Mouse (Mus musculus) hematopoietic stem cell, adult 5-6 weeks (primary cell): ENCODE data around the gene Usp2. TPM values are rescaled to one million over a fixed set of nuclear protein-coding genes. Genes with fewer than 3 reads are reported as not detected.

Source experiments
- ATAC-seq, 2 experiments: fragments of 125-278 bp in 1 of 2; replicated peaks in 1 of 2; 2 replicates each; pipeline ENCODE4 v1.8.0; 2016 to 2017; ENCODE audit warnings: inconsistent platforms in 2 of 2, mild to moderate bottlenecking in 2 of 2, moderate number of reproducible peaks in 2 of 2, low read depth in 1 of 2, moderate TSS enrichment in 1 of 2; ENCODE audit not compliant: low FRiP score in 2 of 2, poor library complexity in 2 of 2, severe bottlenecking in 2 of 2, insufficient read depth in 1 of 2, low TSS enrichment in 1 of 2
- total RNA-seq: library from RNA; stranded (forward); fragments of 172-1452, 232-1000 nt; gene quantifications from 2 replicates; pipeline ENCODE4 v1.2.3, GENCODE M21; 2017

Usp2 gene
- 2.0 and 3.0 TPM in 2 replicates for total RNA-seq

DNA sequence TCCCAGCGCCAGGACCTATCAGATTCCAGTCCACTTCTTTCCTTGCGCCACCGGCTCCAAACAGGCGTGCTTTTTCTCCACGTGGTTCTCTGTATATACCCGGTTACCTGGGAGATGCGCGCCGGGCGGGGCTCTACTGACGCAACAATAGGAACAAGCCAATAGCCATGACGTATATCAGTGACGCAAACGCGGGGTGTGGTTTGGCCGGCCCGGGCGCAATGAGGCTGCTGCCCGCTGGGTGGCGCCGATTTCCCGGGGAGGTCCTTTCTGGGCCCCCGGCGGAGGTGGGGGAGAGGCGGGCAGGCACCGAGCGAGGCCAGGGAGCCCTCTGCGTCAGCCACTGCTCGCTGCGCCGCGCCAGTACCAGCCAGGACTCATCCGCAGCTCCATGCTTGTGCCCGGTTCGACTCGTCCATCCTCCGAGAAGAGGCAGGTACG is at the start of gene Usp2:
TSS of gene Usp2 (plus strand) at position 237 of the 441 bp plus-strand sequence.
- peak; percentile 94 to 95 for ATAC-seq

DNA sequence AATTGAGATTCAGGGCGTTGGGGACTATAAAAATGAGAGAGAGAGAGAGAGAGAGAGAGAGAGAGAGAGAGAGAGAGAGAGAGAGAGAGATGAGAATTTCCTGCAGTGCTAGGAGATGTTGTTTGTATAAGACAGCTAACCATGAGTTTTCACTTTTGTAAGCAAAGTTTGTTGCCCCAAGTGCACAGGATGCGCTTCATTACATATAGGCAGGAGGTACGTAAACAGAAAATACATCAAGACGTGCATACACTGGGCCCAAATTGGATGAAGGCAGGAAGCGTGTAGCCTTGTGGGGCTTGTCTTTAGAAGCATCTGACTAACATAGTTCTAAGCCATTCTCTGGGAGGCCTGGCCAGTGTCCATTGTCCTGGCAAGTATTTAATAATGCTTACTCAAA is 49.0 kb upstream of the Usp2 start:
- ATAC-seq = no peak

DNA sequence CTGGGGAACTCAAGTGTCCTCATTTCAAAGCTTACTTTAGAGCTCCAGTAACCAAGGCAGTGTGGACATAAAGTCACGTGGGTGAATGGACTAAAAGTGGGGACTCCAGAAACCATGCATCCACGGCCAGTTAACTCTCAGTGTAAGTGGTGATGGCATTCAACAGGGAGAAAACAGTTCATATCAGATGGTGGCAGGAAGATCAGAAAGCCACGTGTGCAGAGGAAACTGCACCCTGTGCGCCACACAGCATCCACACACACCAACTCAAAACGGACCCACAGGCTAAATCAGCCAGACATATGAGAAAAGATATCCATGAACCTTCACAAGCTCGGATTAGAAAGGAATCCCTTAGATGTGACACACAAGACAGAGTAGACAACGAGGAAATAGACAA is 46.8 kb upstream of the Usp2 start:
- ATAC-seq = no peak

DNA sequence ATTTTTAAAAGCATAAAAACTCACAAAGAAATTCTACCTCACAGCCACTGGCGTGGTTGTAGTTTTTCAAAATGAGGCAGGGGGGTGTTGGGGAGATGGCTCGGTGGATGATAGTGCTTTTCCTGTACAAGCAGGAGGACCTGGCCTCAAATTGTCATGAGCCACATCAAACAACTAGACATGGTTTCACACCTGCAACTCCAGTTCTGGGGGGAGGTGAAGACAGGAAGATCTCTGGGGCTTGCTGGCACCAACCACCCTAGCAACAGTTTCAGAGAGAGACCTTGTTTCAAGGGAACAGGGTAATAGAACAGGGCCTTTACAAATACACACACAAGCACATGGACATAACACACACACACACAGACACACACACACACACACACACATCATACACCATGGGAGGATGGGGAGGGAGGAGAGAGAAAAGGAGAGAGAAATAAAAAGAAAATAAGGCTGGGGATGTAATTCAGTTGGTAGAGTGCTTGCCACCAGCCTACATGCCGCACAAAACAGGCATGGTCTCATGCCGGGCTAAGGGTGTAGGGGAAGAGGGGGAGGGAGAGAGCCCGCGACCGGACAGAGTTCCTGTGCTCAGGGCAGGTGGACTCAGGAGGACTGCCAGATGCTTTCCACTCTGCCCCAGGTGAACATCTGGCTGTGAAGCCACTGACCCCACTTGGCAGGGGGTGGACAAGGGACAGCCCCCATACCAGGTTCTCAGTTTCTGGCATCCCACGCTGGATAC is 44.5 kb upstream of the Usp2 start:
- no peak for ATAC-seq

DNA sequence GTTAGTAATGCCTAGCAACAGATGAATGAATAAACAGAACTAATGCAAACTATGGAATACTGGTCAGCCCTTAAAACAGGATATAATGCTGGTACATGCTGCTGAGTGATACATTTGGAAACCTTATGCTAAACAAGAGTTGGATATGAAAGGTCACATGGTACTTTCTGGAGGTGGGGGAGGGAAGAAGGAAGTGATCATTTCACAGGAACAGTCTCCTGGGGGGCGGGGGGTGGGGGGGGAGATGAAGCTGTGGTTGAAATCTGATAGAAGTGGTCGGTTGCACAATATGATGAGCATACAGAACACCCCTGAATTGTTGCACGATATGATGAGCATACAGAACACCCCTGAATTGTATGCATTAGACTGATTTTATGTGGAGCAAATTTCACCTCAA is 42.7 kb upstream of the Usp2 start:
- ATAC-seq = no peak

DNA sequence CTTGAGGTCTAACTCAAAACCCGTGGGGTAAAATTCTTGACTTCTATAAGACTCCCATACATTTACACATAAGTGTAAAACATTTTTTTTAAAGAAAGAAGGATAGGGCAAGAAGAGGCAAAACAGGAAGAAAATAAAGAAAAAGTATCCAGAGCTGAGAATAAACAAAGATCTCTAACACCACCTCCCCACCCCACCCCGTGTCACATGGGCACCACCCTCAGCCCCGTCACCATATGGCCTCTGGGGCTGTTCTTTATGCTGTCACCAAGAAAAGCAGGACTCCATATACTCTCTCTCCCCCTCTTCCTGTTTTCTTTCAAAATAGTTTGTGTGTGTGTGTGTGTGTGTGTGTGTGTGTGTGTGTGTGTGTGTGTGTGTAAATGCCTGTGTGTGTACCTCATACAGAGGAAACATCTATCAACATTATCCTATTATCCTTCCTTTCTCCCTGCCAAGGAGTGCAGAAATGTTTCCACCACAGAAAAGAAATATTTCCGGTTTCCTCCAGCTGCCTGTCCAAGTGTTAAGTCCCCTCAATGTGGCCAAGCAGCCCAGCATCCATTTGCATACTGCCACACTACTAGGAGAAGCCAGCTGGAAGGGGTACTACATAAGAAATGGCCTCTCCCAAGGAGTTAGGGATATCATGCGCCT is 37.1 kb upstream of the Usp2 start:
- ATAC-seq = no peak

DNA sequence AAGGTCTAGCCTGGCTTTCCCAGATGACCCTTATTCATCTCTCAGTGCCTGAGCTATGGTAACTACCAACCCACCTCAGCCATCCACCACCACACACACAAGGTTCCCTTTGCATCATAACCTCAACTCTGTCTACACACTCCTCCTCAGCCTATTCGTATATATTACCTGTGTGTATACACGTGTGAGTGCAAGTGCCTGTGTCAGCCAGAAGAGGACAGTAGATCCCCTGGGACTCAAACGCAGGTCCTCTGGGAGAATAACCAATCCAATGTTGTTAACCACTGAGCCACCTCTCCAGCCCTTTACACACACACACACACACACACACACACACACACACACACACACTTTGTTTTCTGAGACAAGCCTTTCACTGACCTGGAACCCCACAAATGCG is 36.2 kb upstream of the Usp2 start:
- ATAC-seq = no peak

DNA sequence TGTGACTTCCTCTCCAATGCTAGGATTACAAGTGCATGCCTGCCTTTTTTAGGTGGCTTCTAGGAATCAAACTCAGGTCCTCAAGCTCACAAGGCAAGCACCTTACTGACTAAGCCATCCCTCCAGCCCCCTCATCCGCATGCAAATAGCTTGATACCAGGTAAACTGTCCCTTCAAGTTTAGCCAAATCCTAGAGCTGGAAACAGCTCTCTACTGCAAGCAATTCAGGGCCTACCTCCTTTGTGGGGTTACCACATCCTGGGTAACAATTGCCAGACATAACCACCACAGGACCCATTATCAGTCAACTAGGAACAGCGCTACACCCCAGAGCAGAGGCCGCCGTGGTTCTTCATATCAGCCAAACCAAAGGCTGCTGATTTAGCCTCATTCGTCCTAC is 35.7 kb upstream of the Usp2 start:
- peak; percentile 56 to 67; a peak in 3 of 4 replicates for ATAC-seq

DNA sequence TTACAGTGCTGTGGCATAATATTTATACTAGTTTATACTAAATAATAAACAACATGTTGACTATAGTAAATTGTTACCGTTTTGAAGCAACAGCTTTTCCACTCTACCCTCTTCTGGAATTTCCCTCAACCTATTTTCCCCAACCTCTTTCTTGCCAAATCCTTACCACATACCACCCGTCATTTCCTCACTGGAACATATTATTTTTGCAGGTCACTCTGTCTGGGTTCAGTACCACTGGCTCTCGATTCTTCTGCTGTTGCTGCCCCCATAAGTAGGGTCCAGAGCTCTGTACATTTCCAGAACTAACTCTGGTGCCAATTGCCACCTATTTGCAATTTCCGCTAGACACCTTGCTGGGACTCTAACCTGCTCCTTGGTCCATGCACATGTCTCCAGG is 34.9 kb upstream of the Usp2 start:
- ATAC-seq = no peak

DNA sequence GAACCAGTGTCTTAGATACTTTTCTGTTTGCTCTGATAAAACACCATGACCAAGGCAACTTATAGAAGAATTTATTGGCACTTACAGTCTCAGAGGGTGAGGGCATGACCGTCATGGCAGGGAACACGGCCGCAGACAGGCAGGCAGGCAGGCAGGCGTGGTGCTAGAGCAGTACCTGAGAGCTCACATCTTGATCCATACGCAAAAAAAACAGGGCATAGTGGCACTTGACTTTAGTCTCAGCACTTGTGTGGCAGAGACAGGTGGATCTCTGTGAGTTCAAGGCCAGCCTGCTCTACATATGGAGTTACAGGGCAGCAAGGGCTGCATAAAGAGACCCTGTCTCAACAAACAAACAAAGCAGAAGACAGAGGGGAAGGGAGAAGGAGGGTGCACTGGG is 33.5 kb upstream of the Usp2 start:
- ATAC-seq = no peak

DNA sequence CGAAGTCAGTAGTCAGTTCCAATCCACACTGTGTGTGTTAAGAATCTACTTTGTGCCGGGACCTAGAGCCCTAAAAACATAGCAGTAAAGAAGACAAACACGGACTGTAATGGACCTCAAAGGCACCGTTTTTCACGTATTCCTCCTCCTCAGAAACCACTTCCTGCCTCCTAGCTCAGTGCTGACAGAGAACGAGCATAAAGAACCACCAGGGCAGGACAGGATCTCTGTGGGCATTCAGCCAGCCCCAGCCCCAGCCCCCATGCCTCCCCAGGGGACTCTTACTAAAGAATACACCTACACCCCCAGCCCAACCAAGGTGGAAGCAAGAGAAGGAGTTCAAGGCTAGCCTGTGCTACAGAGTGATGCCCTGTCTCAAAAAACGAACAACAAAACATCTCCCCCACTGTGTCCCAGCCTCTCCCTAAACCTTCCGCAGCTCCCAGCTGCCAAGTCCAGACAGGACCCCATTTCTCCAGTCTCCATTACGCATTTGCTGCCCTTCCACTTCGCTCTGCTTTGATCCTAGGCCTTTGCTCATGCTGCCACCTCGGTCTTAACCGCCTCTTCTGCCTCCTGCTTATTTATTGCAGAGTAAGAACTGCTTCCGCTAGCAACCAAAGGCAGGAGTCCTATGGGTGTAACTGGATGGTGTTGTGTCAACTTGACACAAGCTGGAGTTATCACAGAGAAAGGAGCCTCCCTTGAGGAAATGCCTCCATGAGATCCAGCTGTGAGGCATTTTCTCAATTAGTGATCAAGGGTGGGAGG is 32.7 kb upstream of the Usp2 start:
- peak in 1 of 2 experiments; percentile 40; a peak in 1 of 4 replicates for ATAC-seq

DNA sequence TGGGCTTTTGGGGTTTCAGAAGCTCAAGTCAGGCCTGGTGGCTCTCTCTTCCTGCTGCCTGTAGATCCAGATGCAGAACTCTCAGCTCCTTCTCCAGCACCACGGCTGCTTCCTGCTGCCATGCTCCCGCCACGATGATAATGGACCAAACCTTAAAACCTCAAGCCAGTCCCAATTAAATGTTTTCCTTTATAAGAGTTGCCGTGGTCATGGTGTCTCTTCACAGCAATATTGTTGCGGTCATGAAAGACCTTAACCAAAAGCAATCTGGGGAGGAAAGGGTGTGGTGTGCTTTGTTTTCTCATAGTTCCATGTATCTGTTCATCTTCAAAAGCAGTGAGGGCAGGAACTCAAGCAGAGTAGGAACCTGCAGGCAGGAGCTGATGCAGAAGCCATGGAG is 29.7 kb upstream of the Usp2 start:
- no peak for ATAC-seq

DNA sequence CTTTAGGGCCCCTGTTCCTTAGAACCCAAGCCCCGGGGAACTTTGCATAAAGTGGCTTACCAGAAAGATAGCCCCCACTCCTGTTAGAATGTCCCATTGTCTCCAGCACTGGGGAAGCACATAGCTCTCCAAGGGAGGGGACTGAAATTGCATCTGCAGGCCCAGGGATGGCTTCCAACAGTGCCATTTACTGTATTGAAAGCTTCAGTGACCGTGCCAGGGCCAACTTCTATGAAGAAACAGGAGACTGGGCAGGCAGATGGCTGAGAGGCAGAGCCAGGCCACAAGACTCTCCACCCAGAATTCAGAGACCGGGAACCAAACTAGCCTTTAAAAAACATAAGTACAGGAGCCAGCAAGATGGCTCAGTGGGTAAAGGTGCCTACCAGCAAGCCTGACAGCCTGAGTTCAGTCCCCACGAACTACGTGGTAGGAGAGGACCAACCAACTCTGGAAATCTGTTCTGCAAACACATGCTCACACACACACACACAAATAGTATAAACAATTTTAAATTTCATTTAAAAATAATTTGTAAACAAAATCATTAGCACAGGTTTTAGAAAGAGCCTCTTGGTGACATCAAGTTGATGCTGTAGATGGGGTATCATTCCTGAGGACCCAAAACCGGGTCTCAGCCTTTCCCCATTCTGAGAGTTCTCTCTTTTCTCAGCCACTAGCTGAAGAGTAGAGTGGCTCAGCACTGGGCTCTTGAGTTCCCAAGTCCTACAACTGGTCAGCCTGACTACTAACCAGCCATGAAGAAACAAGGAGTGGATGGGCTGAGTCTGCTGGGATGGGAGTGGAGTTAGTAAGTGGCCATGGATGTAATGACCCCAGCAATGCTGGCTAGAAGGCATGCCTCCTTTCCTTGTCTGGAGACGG is 25.1 kb upstream of the Usp2 start:
- ATAC-seq = no peak

DNA sequence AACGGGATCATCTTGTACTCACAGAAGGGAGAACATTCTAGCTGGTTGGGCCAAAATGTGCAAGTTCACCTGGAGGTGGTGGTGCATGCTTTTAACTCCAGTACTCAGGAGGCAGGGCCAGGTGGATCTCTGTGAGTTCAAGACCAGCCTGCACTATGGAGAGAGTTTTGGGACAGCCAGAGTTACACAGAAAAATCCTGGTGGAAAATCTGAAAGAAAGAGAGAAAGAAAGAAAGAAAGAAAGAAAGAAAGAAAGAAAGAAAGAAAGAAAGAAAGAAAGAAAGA is 24.5 kb upstream of the Usp2 start:
- ATAC-seq = no peak

DNA sequence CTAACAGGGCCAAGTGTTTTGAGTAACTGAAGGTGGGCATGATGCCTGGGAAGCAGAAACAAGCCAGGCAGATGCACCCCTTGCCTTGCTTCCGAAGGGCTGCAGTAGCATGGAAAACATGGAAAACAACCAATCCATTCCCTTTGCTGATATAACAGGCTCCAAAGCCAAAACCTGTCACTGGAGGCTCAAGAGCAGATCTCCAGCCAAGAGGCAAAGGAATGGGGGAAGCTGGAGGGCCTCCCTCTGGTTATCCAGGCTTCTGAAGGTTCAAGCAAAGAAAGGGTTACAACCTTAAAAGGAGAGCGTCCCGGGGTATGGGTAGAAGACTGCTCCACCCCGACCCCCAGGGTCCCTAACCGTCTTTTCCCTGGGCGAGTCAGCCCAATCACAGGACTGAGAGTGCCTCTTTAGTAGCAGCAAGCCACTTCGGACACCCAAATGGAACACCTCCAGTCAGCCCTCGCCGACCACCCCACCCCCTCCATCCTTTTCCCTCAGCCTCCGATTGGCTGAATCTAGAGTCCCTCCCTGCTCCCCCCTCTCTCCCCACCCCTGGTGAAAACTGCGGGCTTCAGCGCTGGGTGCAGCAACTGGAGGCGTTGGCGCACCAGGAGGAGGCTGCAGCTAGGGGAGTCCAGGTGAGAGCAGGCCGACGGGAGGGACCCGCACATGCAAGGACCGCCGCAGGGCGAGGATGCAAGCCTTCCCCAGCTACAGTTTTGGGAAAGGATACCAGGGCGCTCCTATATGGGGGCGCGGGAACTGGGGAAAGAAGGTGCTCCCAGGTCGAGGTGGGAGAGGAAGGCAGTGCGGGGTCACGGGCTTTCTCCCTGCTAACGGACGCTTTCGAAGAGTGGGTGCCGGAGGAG is 23.7 kb upstream of the Usp2 start, which contains the start of gene Thy1:
TSS of gene Thy1 (plus strand) at position 549 of the 872 bp plus-strand sequence.
- ATAC-seq = no peak

DNA sequence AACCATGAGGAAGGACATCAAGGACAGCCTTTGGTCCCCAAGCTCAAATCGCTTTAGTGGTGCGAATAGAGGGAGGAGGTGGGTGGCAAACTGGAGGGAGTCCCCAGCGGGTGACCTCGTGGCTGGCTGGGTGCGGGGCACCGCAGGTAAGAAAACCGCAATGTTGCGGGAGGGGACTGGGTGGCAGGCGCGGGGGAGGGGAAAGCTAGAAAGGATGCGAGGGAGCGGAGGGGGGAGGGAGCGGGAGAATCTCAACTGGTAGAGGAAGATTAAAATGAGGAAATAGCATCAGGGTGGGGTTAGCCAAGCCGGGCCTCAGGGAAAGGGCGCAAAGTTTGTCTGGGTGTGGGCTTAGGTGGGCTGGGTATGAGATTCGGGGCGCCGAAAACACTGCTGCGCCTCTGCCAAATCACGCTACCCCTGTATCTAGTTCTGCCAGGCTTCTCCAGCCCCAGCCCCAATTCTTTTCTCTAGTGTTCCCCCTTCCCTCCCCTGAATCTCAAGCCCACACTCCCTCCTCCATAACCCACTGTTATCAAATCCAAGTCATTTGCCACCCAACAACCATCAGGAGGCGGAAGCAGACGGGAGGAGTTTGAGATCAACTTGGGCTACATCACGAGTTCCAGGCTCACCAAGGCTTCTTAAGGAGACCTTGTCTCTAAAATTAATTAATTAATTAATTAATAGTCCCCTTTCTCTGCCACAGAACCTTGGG is 23.0 kb upstream of the Usp2 start:
- ATAC-seq = peak; percentile 34 to 47; a peak in 1 of 4 replicates
